Mouse (Mus musculus) olfactory bulb, adult 2 months (tissue): ENCODE measurements around the gene Kcna6.

ENCODE experiments used
- CTCF ChIP-seq: fragments of 200-500 bp; IDR thresholded peaks from 2 replicates; pipeline ENCODE4 v1.5.1; 2012; ENCODE audit warnings: low read depth, mild to moderate bottlenecking, low read length, moderate library complexity; ENCODE audit not compliant: insufficient read depth
- POLR2A ChIP-seq: fragments of 200-500 bp; IDR thresholded peaks from 2 replicates; pipeline ENCODE4 v1.6.1; 2012; ENCODE audit warnings: mild to moderate bottlenecking, low read depth, low read length, moderate library complexity; ENCODE audit not compliant: insufficient read depth

DNA sequence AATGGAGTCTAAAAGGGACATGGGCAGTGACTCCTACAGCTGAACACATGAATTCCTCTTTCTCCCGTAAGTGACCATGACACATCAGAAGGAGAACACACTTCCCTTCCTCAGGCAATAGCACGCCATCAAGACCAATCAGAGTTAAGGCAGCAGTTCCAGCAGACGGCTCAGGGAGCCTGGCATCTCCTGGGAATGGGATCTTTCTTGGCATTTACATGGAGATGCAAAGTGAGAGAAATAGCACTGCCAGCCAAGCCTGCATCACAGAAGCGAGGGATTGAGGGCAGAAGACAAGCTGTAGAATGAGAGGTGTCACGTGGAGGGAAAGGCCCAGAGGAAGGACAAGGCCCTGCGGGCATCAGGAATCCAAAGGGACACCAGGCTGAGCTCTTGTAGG is 7.8 kb downstream of the Kcna6 start:
- TF ChIP-seq CTCF (no peak), POLR2A (no peak)
